Mouse (Mus musculus) bone marrow macrophage, adult 2 months (primary cell): ENCODE data around the gene Slc2a10.

ENCODE experiments used
- CTCF ChIP-seq: IDR thresholded peaks from 2 replicates; pipeline ENCODE4 v1.5.1; 2012; ENCODE audit warnings: low read depth, mild to moderate bottlenecking, low read length, moderate library complexity
- POLR2A ChIP-seq: IDR thresholded peaks from 2 replicates; pipeline ENCODE4 v1.6.1; 2012; ENCODE audit warnings: mild to moderate bottlenecking, low read depth, low read length, borderline replicate concordance

GRCm38 (mm10) chr2:165542939-165543669 lies 39.5 kb downstream of the Slc2a10 start:
- TF ChIP-seq POLR2A (no peak), CTCF (no peak)
